Comparison of ENCODE assay signal across 19 mouse cellular contexts in the genomic region with DNA sequence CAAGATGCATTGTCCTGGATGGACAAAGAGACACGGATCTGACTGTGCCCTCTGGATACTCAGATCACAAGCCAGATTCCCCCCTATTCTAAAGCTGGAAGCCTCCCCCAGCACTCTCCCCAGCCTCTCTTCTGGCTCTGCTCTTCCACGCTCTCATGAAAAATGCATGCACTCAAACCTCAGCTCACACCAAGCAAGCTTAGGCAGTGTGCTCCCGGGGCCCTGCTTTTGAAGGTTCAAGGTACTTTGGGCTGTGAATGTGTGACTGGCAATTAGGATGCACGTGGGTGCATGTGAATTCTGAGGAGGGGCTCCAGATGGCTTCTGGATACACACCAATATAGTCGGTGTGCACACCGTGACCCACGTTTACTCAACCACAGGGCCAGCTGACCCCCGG.
DNase-seq lines count a peak whose midpoint lies in the region; ATAC-seq and TF ChIP-seq lines count a peak whose summit lies in the region.
"Had no signal": no experiment of that assay in that cellular context is flagged by ENCODE, and none has a peak within 500 bp of the region (broad histone marks: within the 10 kb centered on the region; RNA-seq: fewer than 3 reads in every experiment).

No protein-coding gene starts in this region.

- no peak for TF ChIP-seq POLR2A in brain, embryonic 14.5 days (IDR thresholded peaks at IDR 0.05; ENCODE audit: borderline replicate concordance, extremely low read depth, insufficient read depth, insufficient read length, poor library complexity, severe bottlenecking)

- no peak overlapping the region for H3K27ac ChIP-seq in embryonic facial prominence, embryonic 14.5 days (replicated peaks; ENCODE audit: low read depth, low read length)
- H3K27ac ChIP-seq in limb, embryonic 10.5 days: 0 out of 2 replicates have a peak overlapping the region, but pooled peaks have one; percentile 44
- H3K27ac ChIP-seq in midbrain, embryonic 16.5 days (ENCODE audit: low read length): peak overlapping the region; percentile 19
- H3K27ac ChIP-seq: embryonic facial prominence, embryonic 15.5 days; layer of hippocampus, adult 2 months had no signal

- H3K9ac ChIP-seq in embryonic facial prominence, embryonic 14.5 days (ENCODE audit: low read depth, low read length): 0 out of 2 replicates have a peak overlapping the region, but pooled peaks have one; percentile 37
- H3K9ac ChIP-seq in midbrain, embryonic 16.5 days (ENCODE audit: low read depth, low read length): no peak overlapping the region; the same call in 1 of the 2 replicates
- H3K9ac ChIP-seq: embryonic facial prominence, embryonic 15.5 days; liver, postnatal 0 days had no signal

- no peaks in the 10 kb centered on the region for H3K27me3 ChIP-seq in embryonic facial prominence, embryonic 14.5 days (replicated peaks; ENCODE audit: control insufficient read depth, insufficient read depth, low read length)
- H3K27me3 ChIP-seq in limb, embryonic 10.5 days (ENCODE audit: low read depth, poor library complexity, severe bottlenecking): 0 out of 2 replicates have a peak, but pooled peaks cover 7% of the 10 kb centered on the region
- no peaks in the 10 kb centered on the region for H3K27me3 ChIP-seq in midbrain, embryonic 16.5 days (ENCODE audit: control insufficient read depth, insufficient read depth, low read depth, low read length)
- H3K27me3 ChIP-seq: embryonic facial prominence, embryonic 15.5 days; megakaryocyte, embryonic 14.5 days had no signal

- WGBS in embryonic facial prominence, embryonic 14.5 days: 69% methylated on average over 8 of the region's 8 CpGs
- 80% methylated on average over 8 of the region's 8 CpGs for WGBS in limb, embryonic 10.5 days
- 25% methylated on average over 8 of the region's 8 CpGs for WGBS in midbrain, embryonic 16.5 days

- no peaks in the 10 kb centered on the region for H3K4me1 ChIP-seq in embryonic facial prominence, embryonic 14.5 days (ENCODE audit: control insufficient read depth, insufficient read depth, low read length)
- H3K4me1 ChIP-seq in limb, embryonic 10.5 days: peaks cover 38% of the 10 kb centered on the region
- peaks cover 21% of the 10 kb centered on the region for H3K4me1 ChIP-seq in midbrain, embryonic 16.5 days (ENCODE audit: control insufficient read depth, insufficient read depth, low read length)
- H3K4me1 ChIP-seq: embryonic facial prominence, embryonic 15.5 days had no signal

- H3K9me3 ChIP-seq in embryonic facial prominence, embryonic 14.5 days (ENCODE audit: control insufficient read depth, low read length): no peaks in the 10 kb centered on the region
- no peaks in the 10 kb centered on the region for H3K9me3 ChIP-seq in limb, embryonic 10.5 days (replicated peaks)
- no peaks in the 10 kb centered on the region for H3K9me3 ChIP-seq in midbrain, embryonic 16.5 days (replicated peaks; ENCODE audit: control insufficient read depth, low read length, poor library complexity, severe bottlenecking)
- H3K9me3 ChIP-seq: embryonic facial prominence, embryonic 15.5 days; megakaryocyte, embryonic 14.5 days had no signal

- no peak for ATAC-seq in embryonic facial prominence, embryonic 14.5 days (ENCODE audit: low read depth)
- ATAC-seq in midbrain, embryonic 16.5 days: 0 out of 2 replicates have a peak, but pooled peaks have one; percentile 39
- no peak for ATAC-seq in frontal cortex, adult (ENCODE audit: low TSS enrichment)
- ATAC-seq: liver, postnatal 0 days had no signal

- DNase-seq in brain, embryonic 14.5 days (ENCODE audit: low read depth): peak; percentile 64
- DNase-seq in embryonic facial prominence, embryonic 14.5 days (ENCODE audit: low spot score): no peak
- no peak for DNase-seq in limb, embryonic 10.5 days (ENCODE audit: low spot score)
- DNase-seq in gastrocnemius, postnatal 25 days: no peak
- DNase-seq in liver: no peak
- DNase-seq: adrenal gland, adult 2 months; cerebellum, adult 9-11 months; gastrocnemius, postnatal 36 days; kidney, adult 2 months; kidney, postnatal 14 days; liver, postnatal 0 days; lung, postnatal 10 days; right cerebral cortex, adult 18-20 months had no signal

- no peak overlapping the region for H3K4me3 ChIP-seq in embryonic facial prominence, embryonic 14.5 days (ENCODE audit: low read depth, low read length)
- H3K4me3 ChIP-seq in limb, embryonic 10.5 days: no peak overlapping the region
- H3K4me3 ChIP-seq in midbrain, embryonic 16.5 days (ENCODE audit: low read depth, low read length): no peak overlapping the region
- H3K4me3 ChIP-seq: embryonic facial prominence, embryonic 15.5 days; layer of hippocampus, adult 2 months; megakaryocyte, embryonic 14.5 days; myocyte had no signal

- no peak overlapping the region for H3K4me2 ChIP-seq in embryonic facial prominence, embryonic 14.5 days (ENCODE audit: low read depth, low read length)
- H3K4me2 ChIP-seq in midbrain, embryonic 16.5 days (ENCODE audit: low read length): no peak overlapping the region
- H3K4me2 ChIP-seq: embryonic facial prominence, embryonic 15.5 days had no signal

- no peak for TF ChIP-seq CTCF in brain, embryonic 14.5 days (IDR thresholded peaks at IDR 0.05; ENCODE audit: borderline replicate concordance, extremely low read depth, insufficient read depth, insufficient read length)

- H3K36me3 ChIP-seq in embryonic facial prominence, embryonic 14.5 days (ENCODE audit: control insufficient read depth, insufficient read depth, low read length): no peaks in the 10 kb centered on the region
- no peaks in the 10 kb centered on the region for H3K36me3 ChIP-seq in limb, embryonic 10.5 days
- no peaks in the 10 kb centered on the region for H3K36me3 ChIP-seq in midbrain, embryonic 16.5 days (ENCODE audit: control insufficient read depth, insufficient read depth, low read length)
- H3K36me3 ChIP-seq: embryonic facial prominence, embryonic 15.5 days had no signal
